Mouse (Mus musculus) urinary bladder, adult 18-20 months (tissue): ENCODE measurements around the gene Ap1s1.

Source experiments
- DNase-seq, 2 experiments: peaks; one replicate each; pipeline ENCODE4 v3.0.0; 2022; ENCODE audit warnings: low spot score in 2 of 2, mixed read lengths in 2 of 2

The Ap1s1 gene

DNA sequence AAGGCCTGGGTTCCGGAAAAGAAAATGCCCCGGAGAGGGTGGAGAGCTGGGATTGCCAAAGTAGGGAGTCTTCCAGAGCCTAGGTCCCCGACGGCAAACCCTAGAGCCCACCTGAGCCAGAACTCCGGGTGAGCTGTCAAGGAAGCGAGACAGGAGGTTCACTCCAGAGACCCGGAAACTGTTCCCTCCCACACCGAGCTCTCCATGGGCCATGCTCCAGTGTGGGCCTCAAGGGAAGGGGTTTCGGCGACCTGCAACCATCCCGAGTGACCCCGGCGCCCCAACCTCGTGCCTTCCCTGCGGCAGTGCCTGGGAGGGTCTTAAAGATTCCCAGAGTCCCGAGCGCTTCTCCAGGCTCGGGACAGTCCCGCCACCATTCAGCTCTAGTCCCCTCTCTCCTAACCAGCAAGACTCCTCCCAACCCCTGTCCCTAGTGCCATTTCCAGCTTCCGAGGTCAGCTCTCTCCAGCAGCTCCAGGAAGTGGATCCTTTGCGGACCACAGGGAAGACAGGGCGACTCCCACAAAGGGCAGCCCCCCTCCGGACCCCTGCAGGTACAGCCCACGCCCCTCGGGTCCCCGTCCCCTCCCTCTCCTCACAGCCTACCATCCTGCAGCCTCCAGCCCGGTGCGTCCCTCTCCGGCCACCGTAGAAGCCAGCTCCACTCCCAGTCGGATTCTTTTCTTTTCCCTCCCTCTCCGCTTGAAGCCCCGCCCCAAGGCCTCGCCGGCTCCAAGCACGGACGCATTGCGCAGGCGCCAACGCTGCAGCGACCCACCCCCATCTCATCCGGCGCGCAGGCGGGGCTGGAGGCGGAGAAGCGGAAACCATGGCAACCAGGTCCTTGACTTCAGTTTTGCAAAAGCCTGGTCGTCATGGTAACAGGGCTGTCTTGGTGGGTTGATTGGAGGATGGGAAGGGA lies at the start of gene Ap1s1:
Gene Ap1s1, minus strand, starts transcription at position 734 of the 922 bp plus-strand sequence.
- peak; percentile 95 to 96 for DNase-seq

DNA sequence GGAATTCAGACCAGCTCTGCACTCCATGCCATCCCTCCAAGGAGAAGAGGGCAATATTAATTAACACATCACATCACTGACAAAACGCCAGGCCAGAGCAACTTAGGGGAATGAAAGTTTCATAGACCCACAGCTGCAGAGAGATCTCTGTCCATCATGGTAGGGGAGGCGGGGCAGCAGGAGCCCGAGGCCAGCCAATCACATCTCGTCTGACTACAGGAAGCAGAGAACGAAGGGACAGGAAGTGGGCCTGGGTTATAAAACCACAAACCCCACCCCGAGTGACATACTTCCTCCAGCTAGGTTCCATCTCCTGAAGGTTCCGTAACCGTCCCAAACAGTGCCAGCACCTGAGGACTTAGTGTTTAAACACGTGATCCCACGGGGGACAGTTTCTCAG lies 49.2 kb upstream of the Ap1s1 start:
- DNase-seq: no peak

DNA sequence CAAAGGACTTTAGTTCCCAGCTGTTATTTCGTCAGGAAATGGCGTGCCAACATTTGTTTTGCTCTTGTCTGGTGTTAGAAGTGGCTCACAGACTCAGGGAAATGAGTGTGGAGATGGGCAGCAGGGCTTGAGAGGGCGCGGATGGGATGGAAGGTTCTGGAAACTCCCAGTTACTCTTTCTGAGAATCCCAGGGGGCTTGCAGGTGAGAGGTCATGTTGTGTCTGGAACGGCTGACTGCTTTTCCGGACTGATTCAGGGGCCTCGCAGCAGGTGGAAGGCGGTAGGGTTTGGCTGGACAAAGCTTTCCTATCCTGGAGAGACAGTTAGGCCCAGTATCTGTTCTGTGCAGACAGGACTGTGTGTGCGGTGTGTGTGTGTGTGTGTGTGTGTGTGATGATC lies 47.8 kb upstream of the Ap1s1 start:
- DNase-seq: no peak

DNA sequence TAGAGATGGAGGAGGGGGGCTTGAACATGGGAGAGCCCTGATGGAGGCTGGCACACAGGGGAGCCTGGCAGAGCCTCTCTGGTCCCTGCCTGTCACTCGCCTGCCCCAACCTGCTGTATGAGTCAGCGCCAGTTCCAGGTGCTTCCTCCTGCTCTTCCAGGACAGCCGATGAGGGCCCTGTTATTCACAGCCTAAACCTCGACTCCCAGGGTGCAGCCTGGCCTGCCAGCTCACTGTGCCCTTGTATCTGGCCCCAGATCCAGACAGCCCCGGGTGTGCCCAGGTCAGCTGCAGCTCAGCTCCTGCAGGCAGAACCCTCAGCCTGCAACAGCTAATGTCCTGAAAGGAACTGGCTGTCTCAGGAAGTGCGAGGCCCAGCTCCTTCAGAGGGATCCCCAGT lies 45.6 kb upstream of the Ap1s1 start:
- DNase-seq: no peak

DNA sequence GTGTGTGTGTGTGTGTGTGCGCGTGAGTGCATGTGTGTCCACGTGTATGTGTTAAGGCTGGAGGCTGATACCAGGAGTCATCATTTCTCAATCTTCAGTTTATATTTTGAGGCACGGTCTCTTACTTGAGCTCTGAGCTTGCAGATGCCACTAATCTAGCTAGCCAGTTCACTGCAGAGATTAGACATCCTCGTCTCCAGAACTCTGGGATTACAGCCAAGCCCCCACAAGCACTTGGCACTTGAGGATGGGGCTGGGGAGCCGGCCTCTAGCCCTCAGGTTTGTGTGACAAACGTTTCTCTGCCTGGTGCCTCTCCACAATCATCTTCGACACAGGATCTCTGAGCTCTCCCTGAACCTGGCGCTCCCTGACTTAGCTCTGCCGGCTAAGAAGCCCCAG lies 44.9 kb upstream of the Ap1s1 start:
- DNase-seq: no peak

DNA sequence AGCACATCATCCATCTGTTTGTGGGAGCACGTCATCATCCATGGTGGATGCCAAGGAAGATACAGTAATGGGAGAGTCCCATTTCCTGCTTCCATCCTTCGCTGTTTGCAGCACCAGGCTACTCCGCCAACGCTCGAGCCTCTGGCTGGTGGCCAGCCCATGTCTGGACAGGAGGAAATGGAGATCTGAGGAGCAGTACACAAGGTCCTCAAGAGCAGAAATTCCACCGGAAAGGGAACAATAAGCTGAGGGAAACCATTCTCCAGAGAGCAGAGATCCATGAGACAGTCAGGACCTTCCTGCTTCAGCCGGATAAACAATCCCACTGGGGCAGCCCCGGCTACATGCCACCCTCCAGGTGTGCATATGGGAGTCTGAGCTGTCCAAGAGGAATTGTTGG lies 41.5 kb upstream of the Ap1s1 start:
- no peak for DNase-seq

DNA sequence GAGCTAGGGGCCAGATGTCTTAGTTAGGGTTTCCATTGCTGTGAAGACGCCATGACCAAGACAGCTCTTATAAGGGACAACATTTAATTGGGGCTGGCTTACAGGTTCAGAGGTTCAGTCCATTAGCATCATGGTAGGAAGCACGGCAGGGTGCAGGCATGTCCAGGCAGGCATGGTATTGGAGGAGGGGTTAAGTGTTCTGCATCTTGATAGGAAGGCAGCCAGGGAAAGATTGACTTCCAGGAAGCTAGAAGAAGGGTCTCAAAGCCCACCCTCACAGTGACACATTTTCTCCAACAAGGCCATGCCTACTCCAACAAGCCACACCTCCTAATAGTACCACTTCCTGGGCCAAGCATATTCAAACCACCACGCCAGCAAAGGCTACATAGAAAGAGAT lies 39.8 kb upstream of the Ap1s1 start:
- DNase-seq: no peak

DNA sequence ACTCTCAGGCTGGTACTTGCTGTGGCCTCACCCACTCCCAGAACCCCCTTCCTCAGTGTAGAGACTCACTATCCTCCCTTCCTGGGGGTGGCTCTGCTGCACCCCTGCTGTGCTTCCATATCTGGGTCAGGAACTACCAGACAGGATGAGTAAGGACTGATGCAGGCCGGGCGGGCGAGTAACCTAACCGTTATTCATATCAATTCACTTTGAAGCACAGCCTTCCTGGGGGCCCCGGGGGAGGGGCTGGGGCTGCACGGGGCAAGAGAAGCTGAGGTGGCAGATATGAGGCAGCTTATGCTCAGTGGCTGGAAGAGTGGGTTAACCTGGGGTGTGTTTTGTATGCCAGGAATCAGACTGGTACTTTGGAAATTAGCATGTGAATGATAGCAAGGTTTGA lies 39.1 kb upstream of the Ap1s1 start:
- no peak for DNase-seq

DNA sequence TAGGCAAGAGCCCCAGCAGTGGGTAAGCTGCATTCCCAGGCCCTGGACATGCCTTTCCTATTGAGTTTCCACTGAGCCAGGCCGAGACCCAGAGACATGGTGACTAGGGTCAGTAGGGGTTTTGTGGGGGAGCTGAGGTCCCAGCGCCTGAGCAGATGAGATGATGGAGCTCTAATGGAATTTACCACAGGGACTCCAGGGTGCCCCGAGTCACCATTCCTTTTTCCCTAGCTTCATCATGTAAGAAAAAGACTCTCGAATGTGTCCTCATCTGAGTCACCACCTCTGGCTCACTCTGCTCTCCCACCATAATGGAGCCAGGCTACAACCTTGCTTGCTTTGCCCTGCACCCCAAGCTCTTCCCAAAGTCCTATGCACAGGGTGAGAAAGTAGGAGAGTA lies 37.1 kb upstream of the Ap1s1 start:
- no peak for DNase-seq

DNA sequence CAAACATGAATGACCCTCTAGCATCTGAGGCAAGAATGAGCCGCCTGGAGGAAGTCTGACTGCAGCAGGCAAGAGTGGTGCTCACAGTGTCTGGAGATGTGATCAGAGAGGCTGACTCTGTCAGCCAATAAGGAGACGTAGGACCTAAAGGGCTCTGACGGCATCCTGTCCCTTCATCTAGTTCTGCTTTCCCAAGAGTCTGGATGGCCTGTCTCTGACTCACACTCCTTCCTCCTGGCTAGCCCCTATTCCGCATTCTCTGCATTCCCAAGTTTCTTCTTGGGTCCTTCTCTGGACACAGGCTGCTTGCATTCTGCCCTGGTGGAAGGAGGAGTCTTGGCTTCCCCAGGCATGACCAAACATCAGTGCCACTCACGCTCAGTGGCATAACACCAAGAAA lies 33.9 kb upstream of the Ap1s1 start:
- DNase-seq: peak in 1 of 2 experiments; percentile 12

DNA sequence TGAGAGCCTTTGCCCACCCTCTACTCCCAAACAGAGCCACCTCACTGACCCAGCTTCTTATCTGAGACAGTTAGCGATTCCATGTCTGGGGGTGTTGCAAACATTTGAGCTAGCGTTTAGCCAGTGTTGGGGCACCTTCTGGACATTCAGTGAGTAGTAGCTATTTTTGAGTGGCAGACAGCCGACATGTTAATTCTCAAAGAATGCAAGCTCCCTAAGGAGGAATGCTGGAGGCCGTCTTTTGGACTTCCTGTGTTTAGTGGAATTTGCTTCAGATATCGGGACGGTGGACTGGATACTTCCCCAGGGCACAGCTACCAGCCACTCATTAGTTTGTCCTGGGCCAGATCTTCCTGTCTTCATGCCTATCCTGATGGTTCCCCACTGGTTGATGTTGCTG lies 32.7 kb upstream of the Ap1s1 start:
- DNase-seq: no peak

DNA sequence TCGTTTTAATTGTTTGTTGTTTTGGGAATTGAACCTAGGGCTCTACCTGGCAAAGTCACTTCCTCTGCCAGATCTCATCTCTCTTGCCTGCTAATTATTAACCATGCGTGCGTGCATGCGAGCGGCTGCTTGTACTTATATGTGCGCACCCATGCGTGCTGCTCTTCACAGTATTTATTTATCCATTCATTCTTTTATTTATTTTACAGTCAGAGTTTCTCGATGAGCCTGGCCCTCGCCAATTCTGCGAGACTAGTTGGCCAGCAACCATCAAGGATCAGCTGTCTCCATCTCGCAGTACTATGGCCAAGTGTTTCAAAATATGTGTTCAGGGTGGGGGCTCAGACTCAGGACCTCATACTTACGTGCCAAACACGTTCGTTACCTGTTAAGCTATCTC lies 32.1 kb upstream of the Ap1s1 start:
- peak in 1 of 2 experiments; percentile 22 for DNase-seq

DNA sequence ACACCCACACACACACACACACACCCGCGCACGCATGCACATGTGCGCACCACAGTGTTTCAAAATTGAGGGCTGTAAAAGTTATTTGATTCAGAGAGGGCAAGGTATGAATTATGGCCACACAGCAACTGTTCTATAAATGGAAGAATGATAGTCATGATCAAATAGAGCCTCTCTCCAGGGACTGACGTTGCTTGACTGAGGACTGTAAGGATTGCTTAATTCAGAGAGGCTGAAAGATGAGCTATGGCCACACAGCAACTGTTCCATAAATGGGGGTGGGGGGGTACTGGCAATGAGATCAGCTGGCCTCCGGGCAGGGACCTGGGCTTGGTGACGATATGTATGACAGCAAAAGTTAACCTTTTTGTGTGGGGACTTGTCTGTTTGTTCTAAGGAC lies 31.3 kb upstream of the Ap1s1 start:
- no peak for DNase-seq

DNA sequence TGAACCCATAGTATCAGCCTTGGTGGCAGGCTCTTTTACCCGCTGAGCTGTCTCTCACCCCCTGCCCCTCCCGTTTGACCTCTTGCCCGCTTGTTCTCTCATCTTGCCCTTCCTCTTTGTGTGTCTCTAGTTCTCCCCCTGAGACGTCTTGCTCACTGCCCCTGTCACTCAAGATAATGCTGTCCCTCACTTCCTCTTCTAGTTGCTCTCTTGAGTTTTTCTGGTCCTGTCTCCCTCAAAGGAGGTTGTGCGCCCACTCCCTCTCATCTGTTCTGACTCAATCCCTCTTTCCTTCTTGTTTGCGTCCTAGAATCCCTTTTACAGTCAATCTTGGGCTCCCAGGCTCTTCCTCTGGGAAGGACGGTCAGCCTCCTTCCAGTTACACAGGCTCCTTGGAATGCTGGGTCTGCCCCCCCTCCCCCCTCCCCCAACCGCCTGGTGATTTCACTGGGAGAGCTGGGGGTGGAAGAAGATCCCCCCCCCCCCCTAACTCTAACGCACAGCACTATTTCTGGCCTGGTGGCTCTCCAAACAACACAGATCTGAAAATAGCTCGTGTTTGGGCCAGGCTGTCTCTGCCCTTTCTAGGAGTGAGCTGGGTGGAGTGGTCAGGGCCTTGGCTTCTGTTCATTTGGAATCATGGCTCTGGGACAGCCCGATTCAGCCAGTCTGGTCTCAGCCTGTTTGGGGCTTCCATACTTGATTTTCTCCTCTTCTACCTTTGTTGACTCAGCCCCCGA lies 30.4 kb upstream of the Ap1s1 start:
- peak in 1 of 2 experiments; percentile 33 for DNase-seq

DNA sequence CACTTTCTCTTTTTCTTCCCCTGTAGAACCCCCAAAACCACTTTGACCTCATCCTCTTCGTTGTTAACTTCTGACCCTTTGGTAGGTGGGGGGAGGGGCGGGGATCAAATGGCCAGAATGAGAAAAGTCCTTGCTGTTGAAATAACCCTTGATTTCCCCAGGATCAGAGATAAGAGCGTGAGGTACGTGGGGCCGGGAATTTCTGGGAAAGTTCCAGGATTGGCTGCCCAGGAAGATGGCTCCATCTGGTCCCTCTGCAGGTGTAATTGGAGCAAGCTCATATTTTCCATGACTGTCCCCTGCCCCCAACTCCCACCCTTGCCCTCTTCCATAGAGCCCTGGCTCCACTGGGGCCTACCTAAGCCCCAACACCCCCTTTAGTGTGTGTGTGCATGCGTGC lies 29.8 kb upstream of the Ap1s1 start:
- DNase-seq: no peak

DNA sequence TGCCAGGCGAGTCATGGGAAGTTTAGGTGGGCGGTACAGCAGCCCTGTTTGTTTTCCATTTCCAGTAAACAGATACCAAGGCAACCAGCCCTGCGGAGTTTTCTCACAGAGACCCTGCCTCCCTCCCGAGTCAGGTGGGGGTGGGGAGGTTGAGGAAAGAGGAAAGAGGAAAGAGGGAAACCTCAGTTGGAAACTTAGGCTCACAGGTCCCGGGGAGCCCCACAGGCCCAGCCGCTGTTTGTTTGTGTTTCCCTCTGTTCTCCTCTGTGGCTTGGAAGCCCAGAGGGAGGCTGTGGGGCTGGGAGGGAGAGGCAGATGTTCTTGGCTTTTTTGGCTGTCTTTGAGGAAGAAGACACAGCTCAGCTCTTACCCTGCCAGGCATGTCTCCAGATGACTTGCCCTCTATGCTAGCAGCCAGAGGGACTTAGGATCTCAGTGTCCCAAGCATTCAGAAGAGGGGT lies 28.3 kb upstream of the Ap1s1 start:
- DNase-seq: peak in 1 of 2 experiments; percentile 40

DNA sequence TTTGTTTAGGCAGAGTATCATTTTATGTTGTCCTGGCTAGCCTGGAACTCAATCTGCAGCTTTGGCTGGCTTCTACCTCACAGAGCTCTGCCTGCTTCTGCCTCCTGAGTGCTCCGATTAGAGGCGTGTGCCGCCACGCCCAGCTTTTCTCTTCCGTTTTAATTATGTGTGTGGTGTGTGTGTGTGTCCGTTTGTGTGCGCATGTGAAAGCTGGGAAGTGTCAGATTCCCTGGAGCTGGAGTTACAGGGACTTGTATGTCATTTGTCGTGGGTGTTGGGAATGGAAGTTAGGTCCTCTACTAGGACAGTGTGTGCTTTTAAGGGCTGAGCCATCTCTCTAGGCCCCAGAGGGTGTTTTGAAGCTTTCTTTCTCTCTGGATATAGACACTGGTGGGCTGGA lies 27.2 kb upstream of the Ap1s1 start:
- no peak for DNase-seq

DNA sequence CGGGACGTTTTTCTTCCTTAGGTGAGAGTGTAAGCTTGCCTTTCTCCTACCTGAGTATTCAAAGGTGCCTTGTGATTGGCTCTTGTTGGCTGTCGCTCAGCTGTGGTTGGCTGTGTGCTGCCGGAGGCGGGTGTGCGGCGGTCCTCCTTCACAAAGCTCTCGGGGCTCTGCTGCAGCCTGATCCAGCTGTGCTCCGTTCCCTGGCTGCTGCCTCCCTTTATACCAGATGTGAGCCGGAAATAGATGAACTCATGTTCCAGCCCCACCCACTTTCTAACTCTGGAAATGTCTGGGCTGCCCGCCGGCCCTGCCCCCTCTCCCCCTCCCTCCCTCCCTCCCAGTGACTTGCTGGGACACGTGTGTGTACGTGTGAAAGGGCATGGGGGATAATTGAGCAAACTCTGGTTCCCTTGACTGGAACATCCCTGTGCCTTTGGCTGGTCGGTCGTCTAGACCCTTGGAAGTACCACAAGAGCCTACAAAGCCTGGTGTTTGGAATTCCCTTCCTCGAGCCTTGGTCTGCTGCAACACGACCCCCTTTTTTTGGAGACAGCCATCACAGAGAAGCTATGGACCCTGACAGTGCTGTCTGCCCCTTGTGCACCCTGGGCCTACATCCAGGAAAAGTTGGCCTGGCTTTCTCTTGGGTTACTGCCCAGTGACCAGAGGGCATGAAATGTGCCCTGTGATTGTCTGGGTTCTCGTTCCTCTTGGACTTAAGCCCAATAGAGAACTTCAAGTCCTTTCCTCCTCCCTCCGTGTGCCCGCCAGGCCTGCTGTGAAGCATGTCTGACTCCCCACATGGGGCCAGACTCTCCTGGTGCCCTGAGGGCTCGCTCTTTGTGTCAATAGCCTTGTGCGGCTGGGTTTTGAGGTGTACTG lies 26.4 kb upstream of the Ap1s1 start, which contains the start of gene Serpine1:
Gene Serpine1, minus strand, starts transcription at position 190 of the 882 bp plus-strand sequence.
- peak; percentile 64 to 81 for DNase-seq

DNA sequence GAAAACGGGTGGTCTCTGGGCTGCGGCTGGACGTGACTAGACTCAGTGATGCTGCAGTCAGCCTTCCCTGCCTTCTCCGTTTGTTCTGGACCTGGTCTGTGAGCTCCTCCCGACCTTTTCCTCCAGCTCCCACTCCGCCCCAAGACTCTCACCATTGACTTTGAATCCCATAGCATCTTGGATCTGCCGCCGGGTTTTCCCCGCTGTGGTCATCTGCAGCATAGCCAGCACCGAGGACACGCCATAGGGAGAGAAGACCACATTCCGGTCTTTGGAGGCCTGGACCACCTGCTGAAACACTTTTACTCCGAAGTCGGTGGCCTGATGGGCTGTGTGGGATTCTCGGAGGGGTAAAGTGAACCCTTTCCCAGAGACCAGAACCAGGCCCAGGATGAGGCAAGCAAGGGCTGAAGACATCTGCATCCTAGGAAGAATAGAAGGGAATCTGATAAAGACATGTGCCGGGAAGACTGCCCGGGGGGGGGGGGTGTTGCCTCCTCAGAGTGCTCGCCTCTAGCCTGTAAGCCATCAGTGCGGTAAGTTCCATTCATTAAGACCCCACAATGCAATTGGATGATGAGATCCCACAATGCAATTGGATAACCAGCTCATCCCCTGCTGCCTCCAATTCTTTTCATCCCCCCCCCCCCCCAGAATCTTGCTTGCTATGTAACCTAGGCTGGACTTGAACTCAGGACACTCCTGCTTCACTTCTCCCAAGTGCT lies 25.1 kb upstream of the Ap1s1 start:
- DNase-seq: no peak

DNA sequence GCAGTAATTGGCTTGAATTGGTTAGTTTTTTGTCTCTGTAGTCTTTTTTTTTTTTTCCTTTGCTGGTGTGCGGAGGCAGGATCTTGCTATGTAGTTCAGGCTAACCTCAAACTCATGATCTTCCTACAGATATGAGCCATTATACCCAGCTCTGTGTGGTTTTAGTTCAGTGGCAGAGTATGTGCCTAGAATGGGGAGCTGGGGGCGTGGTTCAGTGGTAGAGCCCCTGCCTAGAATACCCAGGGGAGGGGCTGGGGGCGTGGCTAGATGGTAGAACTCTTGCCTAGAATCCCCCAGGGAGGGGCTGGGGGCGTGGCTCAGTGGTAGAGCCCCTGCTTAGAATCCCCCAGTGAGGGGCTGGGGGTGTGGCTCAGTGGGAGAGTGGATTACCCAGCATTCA lies 22.8 kb upstream of the Ap1s1 start:
- DNase-seq: no peak

DNA sequence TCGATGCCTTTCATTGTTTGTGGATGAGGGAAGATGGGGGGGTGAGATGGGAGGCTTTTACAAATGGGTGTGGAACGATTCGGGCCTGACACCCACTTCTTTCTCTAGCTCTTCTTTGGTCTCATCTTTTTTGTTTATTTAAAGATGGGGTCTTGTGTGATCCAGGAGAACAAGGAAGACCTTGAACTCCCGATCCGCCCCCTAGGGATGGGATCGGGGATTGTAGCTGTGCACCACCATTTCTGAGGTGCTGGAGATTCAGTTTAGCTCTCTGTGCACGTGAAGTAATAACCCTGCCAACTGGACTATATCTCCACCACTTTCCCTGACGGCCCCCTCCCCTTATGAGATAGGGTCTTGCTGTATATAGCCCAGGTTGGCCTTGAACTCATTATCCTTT lies 20.0 kb upstream of the Ap1s1 start:
- DNase-seq: no peak
